Mouse (Mus musculus) left cerebral cortex, adult 8-10 months (tissue): ENCODE measurements around the gene C5ar1. TPM values are rescaled to one million over a fixed set of nuclear protein-coding genes. Genes with fewer than 3 reads are reported as not detected.

Source experiments
- DNase-seq, 2 experiments: peaks; one replicate each; pipeline ENCODE4 v3.0.0; 2022; ENCODE audit warnings: low spot score in 2 of 2
- total RNA-seq, 4 experiments: library from RNA; stranded (reverse); gene quantifications; 2 replicates each; pipeline ENCODE4 v1.2.4; 2022

C5ar1 gene
- total RNA-seq, 4 experiments from 2014 or later, result 0.46 to 3.4 (median 1.7) TPM

DNA sequence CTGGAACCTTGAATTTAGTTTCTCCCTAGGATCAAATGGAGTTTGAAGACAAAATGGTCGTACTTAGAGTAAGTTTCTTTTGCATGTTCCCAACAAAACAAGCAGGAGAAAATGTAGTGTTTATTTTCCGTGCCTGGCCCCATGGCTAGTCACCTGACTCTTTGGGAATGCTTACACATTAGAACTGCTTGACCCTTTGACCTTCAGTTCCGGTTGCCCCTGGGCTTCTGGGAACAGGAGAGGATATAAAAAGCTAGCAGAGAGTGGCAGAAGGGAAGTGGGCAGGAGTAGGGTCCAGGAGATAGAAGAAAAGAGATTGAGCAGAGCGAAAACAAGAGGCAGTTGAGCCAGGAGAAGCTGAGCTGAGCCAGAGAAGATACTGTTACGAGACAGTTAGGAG, 29.5 kb downstream of the C5ar1 start:
- no peak for DNase-seq

DNA sequence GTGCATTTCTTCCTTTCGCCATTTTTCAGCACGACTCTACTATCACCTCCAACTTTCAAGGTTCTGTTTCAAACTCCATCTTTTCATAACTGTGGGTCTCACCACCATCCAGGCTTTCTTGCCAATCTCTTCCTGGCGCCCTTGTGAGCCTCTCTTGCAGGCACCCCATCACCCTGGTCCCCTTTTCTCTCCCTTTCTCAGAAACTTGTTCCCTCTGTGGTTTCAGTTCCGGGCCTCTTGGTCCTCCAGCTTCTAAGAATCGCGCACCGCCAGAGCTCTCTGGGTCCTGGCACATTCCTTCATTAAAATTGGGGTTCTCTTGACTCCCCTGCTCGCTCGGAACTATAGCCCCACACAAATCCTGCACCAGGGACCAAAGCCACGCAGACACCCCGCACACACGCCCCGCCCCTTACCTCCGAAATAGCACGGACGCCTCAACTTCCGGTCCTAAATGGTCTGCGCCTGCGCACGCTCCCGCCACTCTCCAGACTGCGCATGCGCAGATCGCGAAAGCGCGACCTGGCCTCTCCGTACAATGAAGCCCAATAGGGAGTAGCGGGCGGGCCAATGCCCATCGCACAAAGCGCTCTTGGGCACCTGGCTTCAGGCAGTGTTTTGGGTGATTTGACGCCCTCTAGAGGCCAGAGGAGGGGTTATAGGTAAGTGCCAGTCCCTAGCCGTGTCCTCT, 37.6 kb downstream of the C5ar1 start, which contains the start of gene Dhx34:
TSS of gene Dhx34 (minus strand) at position 456 of the 691 bp plus-strand sequence.
- peak; percentile 93 to 95 for DNase-seq

- DNase-seq, result no peak
Measured at GRCm38 (mm10) chr7:16213986-16214385, 45.4 kb downstream of the C5ar1 start.

DNA sequence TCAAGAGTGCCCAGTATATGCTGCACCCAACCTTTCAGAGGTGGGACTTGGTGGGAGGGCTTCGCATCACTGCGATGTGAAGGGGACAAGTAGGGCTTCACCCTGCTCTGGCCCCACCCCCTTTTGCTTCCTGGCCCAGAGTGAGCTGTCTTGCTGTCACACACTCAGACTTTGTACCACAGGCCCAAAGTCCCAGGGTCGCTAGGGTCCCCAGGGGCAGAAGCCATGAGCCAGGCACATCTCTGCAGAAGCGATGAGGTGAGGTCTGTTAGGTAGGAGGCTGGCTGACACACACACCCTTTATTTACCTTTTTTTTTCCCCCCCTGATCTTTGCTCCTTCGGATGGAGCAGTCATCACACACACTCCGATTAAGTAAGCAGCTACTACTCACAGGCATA, 46.1 kb downstream of the C5ar1 start:
- DNase-seq, result no peak

DNA sequence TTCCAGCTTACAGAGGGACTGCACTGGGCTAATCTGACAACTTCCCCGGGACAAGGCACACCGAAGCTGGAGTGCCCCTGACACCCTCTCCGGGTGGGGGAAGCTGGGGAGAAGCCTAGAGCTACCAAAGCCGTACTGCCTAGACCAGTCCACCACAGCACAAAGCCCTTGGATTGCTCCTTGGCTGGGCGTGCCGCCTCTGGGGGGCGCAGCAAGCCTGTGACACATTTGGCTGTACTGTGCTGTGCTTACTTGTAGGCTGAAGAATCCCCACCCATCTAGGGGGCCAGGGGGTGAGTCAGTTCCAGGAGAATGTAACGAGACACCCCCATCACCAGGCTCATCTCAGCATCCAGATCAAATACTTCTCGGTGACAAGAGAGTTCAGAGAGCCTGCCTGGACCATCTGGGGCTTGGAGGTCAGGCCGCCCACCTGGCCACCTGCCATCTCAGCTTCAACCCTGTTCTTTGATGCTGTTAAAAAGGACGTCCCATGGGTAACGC, 48.4 kb downstream of the C5ar1 start:
- no peak for DNase-seq

DNA sequence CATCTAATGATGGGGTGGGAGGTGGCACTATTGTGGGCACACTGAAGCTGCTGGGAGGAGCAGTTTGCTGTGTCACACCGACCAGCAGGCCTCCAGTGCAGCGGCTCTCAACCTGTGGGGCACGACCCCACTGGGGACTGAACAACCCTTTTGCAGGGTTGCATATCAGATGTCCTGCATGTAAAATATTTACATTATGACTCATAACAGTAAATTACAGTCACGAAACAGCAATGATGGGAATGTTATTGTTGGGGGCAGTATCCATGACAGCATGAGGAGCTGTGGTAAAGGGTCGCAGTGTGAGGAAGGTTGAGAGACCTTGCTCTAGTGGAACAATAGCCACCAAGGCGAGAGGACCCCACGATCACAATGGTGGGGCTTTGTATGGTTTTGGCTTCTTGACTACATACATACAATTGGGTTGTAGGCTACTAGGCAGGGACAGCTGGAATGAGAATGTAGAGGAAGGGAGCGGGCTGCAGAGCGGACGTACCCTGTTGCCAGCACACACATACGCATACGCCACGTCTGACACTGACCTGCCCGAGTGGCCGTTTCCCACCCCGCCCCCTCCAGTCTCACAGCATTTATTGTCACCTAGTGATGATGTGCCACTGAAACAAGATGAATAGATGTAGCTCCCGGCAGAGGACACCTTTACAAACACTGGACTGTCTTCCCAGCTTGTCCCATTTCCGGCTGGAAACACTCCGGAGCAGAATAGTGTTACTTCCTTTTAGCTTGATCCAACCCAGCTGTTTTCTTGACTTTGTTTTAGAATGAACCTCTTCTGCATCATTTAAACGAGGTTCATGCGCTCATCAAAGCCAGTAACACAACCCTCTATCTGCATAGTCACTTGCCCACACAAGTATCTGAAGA, 50.3 kb downstream of the C5ar1 start:
- DNase-seq, result no peak

DNA sequence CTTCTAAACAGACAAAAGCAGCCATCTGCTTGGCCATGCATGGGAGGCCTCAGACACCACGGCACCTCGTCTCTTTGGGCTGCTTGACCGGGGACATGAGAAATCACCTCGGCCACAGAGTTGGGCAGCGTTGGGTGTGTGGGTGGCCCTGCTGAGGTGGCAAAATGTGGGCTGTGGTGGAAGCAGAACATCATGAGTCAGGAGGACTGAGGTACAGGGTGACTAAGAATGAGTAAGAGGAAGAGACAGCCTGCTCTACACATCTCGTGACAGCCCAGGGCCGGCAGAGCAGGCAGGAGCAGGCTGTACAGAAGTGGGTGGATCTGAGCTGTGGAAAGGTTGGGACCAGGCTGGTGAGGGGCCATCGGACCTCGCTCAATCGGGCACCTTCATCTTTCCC, 51.8 kb downstream of the C5ar1 start:
- DNase-seq, result peak; percentile 31 to 77

- no peak for DNase-seq
Measured at GRCm38 (mm10) chr7:16207076-16207475, 52.3 kb downstream of the C5ar1 start.

DNA sequence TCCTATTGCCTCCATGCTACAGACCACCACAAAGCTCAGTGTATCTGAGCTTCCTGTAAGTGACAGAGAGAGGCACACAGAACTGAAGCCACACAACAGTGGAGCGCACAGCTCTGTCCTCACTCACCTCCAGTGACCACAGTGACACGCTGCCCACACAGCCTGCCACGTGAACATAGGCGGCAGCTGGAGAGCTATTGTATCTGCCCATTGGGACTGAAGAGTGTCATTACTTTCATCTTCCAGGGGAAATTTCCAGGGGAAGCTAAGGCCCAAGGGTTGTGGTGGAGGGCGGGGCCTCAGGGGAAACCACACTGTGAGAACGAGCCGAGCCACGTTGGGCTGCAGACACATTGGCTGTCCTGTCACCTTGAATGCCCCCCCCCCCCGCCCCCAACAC, 54.5 kb downstream of the C5ar1 start:
- DNase-seq, result no peak

GRCm38 (mm10) chr7:16203505-16203903, 55.8 kb downstream of the C5ar1 start:
- DNase-seq, result no peak

DNA sequence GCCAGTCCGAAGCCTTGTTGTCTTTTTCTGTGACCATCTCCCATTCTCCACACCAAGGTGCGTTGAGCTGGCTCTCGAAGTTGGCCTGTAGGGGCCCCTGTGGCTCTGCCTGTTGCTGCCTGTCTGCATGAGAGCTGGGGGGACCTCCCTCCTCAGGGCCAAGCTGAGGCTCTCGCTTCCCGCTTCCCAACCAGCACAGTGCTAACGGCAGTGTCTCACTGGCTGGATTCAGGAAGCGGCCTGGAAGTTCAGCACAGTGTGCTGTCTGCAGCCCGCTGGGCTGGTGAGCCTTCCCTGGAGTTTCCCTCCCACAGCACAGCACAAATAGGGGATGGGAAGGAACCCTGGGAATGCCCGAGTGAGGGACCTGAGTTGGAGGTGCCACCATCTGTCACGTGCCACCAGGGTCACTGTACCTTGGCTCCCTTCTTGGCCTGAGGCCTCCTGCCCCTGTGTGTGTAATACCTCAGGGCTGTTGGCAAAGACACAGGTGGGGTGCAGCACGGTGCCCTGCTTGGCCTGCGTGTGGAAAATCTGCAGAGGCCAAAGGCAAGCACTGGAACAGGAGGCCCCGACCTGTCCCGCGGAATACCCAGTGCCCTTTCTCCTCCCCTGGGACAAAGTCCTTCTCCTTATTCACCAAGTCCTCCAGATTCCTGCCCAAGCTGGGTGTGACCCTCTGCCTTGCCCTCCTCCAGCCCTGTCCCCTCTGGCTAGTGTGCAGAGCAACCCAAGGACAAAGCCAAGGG, 56.4 kb downstream of the C5ar1 start:
- DNase-seq, result no peak

DNA sequence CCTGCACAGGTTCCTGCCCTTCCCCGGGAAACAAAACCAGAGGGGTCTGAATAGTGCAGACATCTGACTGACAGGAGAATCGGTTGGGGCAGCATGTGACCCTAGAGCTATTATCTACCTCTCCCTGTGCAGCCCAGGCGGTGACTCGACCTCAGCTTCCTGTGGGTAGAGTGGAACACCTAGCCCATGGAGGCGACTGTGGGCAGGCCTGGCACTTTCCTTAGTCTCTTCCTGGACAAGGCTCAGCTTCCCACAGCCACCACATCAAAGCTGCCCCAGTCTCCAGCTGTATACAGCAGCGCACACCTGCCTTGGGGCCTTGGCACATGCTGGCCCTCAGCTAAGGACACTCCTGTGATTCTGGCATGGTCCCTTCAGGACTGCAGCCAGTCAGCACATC, 58.2 kb downstream of the C5ar1 start:
- no peak for DNase-seq

DNA sequence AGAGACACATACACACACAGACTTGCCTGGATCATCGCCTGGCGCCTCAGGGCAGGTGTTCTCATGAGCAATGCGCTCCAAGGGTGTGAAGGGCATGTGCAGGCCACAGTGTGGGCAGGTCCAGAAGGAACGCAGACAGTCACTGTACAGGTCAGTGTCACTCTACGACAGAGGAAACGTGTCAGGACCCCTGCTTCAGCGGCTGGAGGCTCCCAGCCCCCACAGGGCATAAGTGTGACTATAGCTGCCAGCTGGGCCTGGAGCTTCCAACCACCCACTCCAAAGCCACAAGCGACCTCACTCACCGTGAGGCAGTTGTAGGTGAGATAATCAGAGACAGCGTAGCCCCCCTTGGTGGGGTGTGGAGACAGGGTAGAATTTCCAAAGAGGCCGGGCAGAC, 60.8 kb downstream of the C5ar1 start:
- no peak for DNase-seq

DNA sequence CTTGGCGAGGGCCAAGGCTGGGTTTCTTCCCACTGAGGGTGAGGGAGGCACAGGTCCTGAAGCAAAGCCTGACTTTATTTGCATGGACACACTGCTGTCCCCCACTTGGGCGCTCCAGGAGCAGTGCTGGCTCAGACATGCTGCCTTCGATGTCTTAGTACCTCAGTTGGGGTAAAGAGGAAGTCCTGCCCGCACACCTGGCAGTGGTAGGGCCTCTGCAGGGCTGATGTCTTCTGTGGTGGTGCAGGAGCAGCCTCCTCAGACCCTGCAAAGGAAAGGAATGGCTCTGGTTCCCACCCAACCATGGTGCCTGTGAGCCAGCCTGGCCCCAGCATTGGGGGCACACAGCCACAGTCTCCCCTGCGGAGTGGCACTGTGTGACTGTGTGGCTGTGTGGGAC, 62.2 kb downstream of the C5ar1 start:
- no peak for DNase-seq

Other genes starting within 250 kb of the C5ar1 start
- 10 to 100 TPM; 10.2 to 15.0 (median 13.0) TPM for gene Bicra, start 211.6 kb downstream of the C5ar1 start, total RNA-seq
- under 1 TPM; 0.59 to 0.81 (median 0.68) TPM for gene Zfp541, start 197.7 kb downstream of the C5ar1 start, total RNA-seq
- gene Napa, start 161.1 kb downstream of the C5ar1 start, total RNA-seq, result 100 to 1,000 TPM; 256 to 282 (median 272) TPM
- gene Kptn, start 139.6 kb downstream of the C5ar1 start, total RNA-seq, result 10 to 100 TPM; 41.8 to 46.6 (median 42.4) TPM
- 100 to 1,000 TPM; 210 to 222 (median 213) TPM for gene Slc8a2, start 129.7 kb downstream of the C5ar1 start, total RNA-seq
- gene Meis3, start 84.5 kb downstream of the C5ar1 start, total RNA-seq, result 10 to 100 TPM; 42.6 to 48.9 (median 46.4) TPM
- 10 to 100 TPM; 12.4 to 14.5 (median 13.4) TPM for gene Dhx34, start 37.5 kb downstream of the C5ar1 start, total RNA-seq
- under 1 TPM; 0.30 to 0.67 (median 0.58) TPM for gene C5ar2, start 15.4 kb downstream of the C5ar1 start, total RNA-seq
- gene Inafm1, start 14.1 kb upstream of the C5ar1 start, total RNA-seq, result 10 to 100 TPM; 34.6 to 36.9 (median 36.6) TPM
- 100 to 1,000 TPM in 1 of 4 experiments, 10 to 100 TPM in 3; 80.6 to 105 (median 83.6) TPM for gene Ccdc9, start 27.3 kb upstream of the C5ar1 start, total RNA-seq
- 10 to 100 TPM in 3 of 4 experiments, 1 to 10 TPM in 1; 9.2 to 15.8 (median 12.0) TPM for gene Bbc3, start 48.9 kb upstream of the C5ar1 start, total RNA-seq
- 100 to 1,000 TPM in 3 of 4 experiments, 10 to 100 TPM in 1; 92.2 to 108 (median 105) TPM for gene Sae1, start 128.3 kb upstream of the C5ar1 start, total RNA-seq
- gene Zc3h4, start 141.4 kb upstream of the C5ar1 start, total RNA-seq, result 10 to 100 TPM; 48.3 to 56.6 (median 52.4) TPM
- gene Tmem160, start 193.2 kb upstream of the C5ar1 start, total RNA-seq, result 10 to 100 TPM; 53.3 to 81.3 (median 69.6) TPM
- gene Npas1, start 218.2 kb upstream of the C5ar1 start, total RNA-seq, result 10 to 100 TPM in 2 of 4 experiments, 1 to 10 TPM in 2; 8.8 to 10.4 (median 9.9) TPM